Mouse (Mus musculus): ENCODE measurements at regions not wholly inside any gene's neighbourhood (a gene's known extent, or its start where the extent isn't known, plus 50 kb on each side); places are given as distances from the start of the nearest gene placed in this dataset.

- no peak for DNase-seq (ENCODE audit: low spot score in 2 of 2)
These were observed 57.8 kb downstream of the Ier5 start for GRCm38 (mm10) chr1:155041592-155041991.

- no peak for DNase-seq (ENCODE audit: low spot score in 2 of 2)
These were observed 58.5 kb downstream of the Ier5 start for GRCm38 (mm10) chr1:155040939-155041371.

GRCm38 (mm10) chr1:155040086-155040726, 59.2 kb downstream of the Ier5 start:
- no peak for DNase-seq (ENCODE audit: low spot score in 2 of 2)

GRCm38 (mm10) chr1:155038631-155039625, 60.5 kb downstream of the Ier5 start:
- DNase-seq (ENCODE audit: low spot score in 2 of 2) = peak in 1 of 2 experiments; percentile 36

- DNase-seq (ENCODE audit: low spot score in 2 of 2) = no peak
These were observed 62.0 kb downstream of the Ier5 start for GRCm38 (mm10) chr1:155037479-155037878.

- DNase-seq (ENCODE audit: low spot score in 2 of 2) = no peak
These were observed 68.5 kb downstream of the Ier5 start for GRCm38 (mm10) chr1:155030908-155031307.

GRCm38 (mm10) chr1:155029195-155029879, 70.1 kb downstream of the Ier5 start:
- DNase-seq (ENCODE audit: low spot score in 2 of 2) = no peak

GRCm38 (mm10) chr1:155028735-155029134, 70.7 kb downstream of the Ier5 start:
- DNase-seq (ENCODE audit: low spot score in 2 of 2) = no peak

- DNase-seq (ENCODE audit: low spot score in 2 of 2) = no peak
These were observed 71.3 kb downstream of the Ier5 start for GRCm38 (mm10) chr1:155028147-155028546.

- DNase-seq (ENCODE audit: low spot score in 2 of 2) = peak; percentile 58 to 69
These were observed 71.9 kb downstream of the Ier5 start for GRCm38 (mm10) chr1:155027583-155027982.

- DNase-seq (ENCODE audit: low spot score in 2 of 2) = peak; percentile 41 to 73
These were observed 73.5 kb downstream of the Ier5 start for GRCm38 (mm10) chr1:155025862-155026478.

GRCm38 (mm10) chr1:155023324-155023723, 76.1 kb downstream of the Ier5 start:
- no peak for DNase-seq (ENCODE audit: low spot score in 2 of 2)

- DNase-seq (ENCODE audit: low spot score in 2 of 2) = no peak
These were observed 83.8 kb downstream of the Ier5 start for GRCm38 (mm10) chr1:155015669-155016068.

- DNase-seq (ENCODE audit: low spot score in 2 of 2) = no peak
These were observed 84.5 kb downstream of the Ier5 start for GRCm38 (mm10) chr1:155014944-155015343.

- no peak for DNase-seq (ENCODE audit: low spot score in 2 of 2)
These were observed 85.7 kb downstream of the Ier5 start for GRCm38 (mm10) chr1:155013784-155014183.

- DNase-seq (ENCODE audit: low spot score in 2 of 2) = no peak
These were observed 86.1 kb downstream of the Ier5 start for GRCm38 (mm10) chr1:155013361-155013760.

- DNase-seq (ENCODE audit: low spot score in 2 of 2) = peak; percentile 64 to 74
These were observed 92.6 kb downstream of the Ier5 start for GRCm38 (mm10) chr1:155006539-155007486.

- DNase-seq (ENCODE audit: low spot score in 2 of 2) = no peak
These were observed 93.3 kb downstream of the Ier5 start for GRCm38 (mm10) chr1:155006099-155006498.

- DNase-seq (ENCODE audit: low spot score in 2 of 2) = no peak
These were observed 99.1 kb downstream of the Ier5 start for GRCm38 (mm10) chr1:155000301-155000700.

GRCm38 (mm10) chr1:154999501-155000131, 99.8 kb downstream of the Ier5 start:
- DNase-seq (ENCODE audit: low spot score in 2 of 2) = no peak
